Mouse (Mus musculus) thymus, adult 2 months (tissue): ENCODE data around the gene Fam107b.

Source experiments
- CTCF ChIP-seq: fragments of 200-500 bp; IDR thresholded peaks from 2 replicates; pipeline ENCODE4 v1.5.1; 2012; ENCODE audit warnings: mild to moderate bottlenecking, control low read depth, low read length, moderate library complexity, borderline replicate concordance; ENCODE audit not compliant: control insufficient read depth, poor library complexity, insufficient read depth; ENCODE audit errors: extremely low read depth
- POLR2A ChIP-seq: fragments of 200-500 bp; IDR thresholded peaks from 2 replicates; pipeline ENCODE4 v1.6.1; 2012; ENCODE audit warnings: mild to moderate bottlenecking, low read length, control low read depth, moderate library complexity; ENCODE audit not compliant: control insufficient read depth, poor library complexity, insufficient read depth; ENCODE audit errors: extremely low read depth

GRCm38 (mm10) chr2:3800555-3800878 lies 230.2 kb downstream of the Fam107b start:
- TF ChIP-seq POLR2A (no peak), CTCF (no peak)
